Mouse (Mus musculus): Measurements from ENCODE around the gene Mesd. TPM values are rescaled to one million over a fixed set of nuclear protein-coding genes. Genes with fewer than 3 reads are reported as not detected.

Gene Mesd
- polyA plus RNA-seq, 1 experiment from 2014 or later, result 71.8 TPM

DNA sequence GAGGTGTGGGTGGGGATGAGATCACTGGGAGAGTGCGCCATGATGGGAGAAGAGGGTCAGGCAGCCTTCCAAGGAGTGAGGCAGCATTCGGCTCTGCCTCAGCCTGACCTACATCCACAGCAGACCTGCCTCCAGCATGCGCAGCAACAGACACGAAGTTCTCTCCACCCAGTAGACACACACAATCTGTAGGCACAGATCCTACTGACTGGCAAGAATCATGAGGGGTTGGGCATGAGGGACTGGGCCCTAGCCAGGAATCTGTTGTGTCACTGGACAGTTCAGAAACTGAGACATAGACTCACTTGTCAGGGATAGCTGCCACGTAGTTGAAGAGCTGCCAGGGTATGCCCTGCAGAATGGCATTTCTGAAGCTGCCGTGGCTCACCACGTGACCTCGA, 57.4 kb downstream of the Mesd start:
- Histone ChIP-seq H3K9me3 (no peaks in the 10 kb centered on the region), H3K4me1 (replicated peaks) (no peaks in the 10 kb centered on the region), H3K36me3 (no peaks in the 10 kb centered on the region), H3K4me2 (no peak overlapping the region), H3K27me3 (no peaks in the 10 kb centered on the region), H3K9ac (no peak overlapping the region), H3K27ac (replicated peaks) (no peak overlapping the region), H3K4me3 (no peak overlapping the region)
- ATAC-seq (ENCODE audit: low read depth), result no peak
- 90% methylated on average over 8 of the region's 8 CpGs for WGBS

DNA sequence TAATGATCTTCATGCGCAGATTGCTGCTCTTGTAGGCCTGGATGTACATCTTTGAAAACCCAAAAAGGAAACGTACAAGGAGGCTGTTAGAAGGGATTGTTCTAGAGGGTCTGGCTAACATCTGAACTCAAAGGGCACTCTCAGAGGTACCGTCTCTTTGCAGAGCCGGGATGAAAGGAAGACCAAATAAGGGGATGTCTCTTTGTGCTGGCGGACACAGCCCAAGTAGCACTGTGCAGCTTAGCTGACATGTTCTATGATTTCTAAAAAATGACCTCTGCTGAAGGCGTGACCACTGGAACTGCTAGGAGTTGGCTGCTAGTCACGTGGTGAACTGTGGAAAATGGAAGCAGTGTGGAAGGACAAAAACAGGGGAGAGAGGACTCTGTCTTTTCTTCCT, 64.5 kb downstream of the Mesd start:
- Histone ChIP-seq H3K27me3 (no peaks in the 10 kb centered on the region), H3K4me2 (no peak overlapping the region), H3K9me3 (no peaks in the 10 kb centered on the region), H3K4me1 (replicated peaks) (no peaks in the 10 kb centered on the region), H3K27ac (replicated peaks) (no peak overlapping the region), H3K36me3 (no peaks in the 10 kb centered on the region), H3K9ac (no peak overlapping the region), H3K4me3 (no peak overlapping the region)
- 75% methylated on average over 7 of the region's 7 CpGs for WGBS
- no peak for ATAC-seq (ENCODE audit: low read depth)

DNA sequence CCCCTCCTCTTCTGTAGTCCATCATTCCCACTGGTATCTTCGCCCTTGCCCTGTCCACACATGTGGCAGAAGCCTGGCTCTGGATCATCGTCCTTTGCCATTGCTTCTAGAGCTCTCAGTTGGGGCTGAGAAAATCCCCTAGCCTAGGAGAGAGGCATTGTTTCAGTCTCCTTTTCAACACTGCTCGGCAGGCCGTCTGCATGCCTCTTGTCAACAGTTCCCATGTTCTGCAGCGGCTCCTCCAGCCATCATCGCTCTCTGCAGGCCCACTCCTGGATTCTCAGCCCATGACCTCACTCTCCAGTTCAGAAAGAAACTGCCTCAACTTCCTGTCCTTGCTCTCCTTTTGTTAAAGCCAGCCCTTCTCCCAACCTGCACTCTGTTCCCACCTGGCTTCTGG, 65.4 kb downstream of the Mesd start:
- no peaks in the 10 kb centered on the region for H3K36me3 ChIP-seq

More for the DNA sequence above, 65.4 kb downstream of the Mesd start:
- no peaks in the 10 kb centered on the region for H3K4me1 ChIP-seq (replicated peaks)
- ATAC-seq (ENCODE audit: low read depth), result no peak
- WGBS, result 71% methylated on average over 6 of the region's 6 CpGs
- no peak overlapping the region for H3K4me2 ChIP-seq
- H3K27me3 ChIP-seq, result no peaks in the 10 kb centered on the region
- H3K27ac ChIP-seq (replicated peaks), result no peak overlapping the region
- H3K9ac ChIP-seq, result no peak overlapping the region
- no peaks in the 10 kb centered on the region for H3K9me3 ChIP-seq
- no peak overlapping the region for H3K4me3 ChIP-seq

Other genes with a start within 250 kb of the Mesd start
- gene Il16, start 138.7 kb upstream of the Mesd start, polyA plus RNA-seq (2015; fragmentation: Nextera tagmentation; extraction: Ambion mirVana), result 1.4 and 1.6 TPM in 2 replicates
- 0.33 TPM in 1 of 2 replicates, not detected in the other for gene Cfap161, start 89.6 kb upstream of the Mesd start, polyA plus RNA-seq (2015; fragmentation: Nextera tagmentation; extraction: Ambion mirVana)
- 10.1 and 11.2 TPM in 2 replicates for gene Tlnrd1, start 161 bp upstream of the Mesd start, polyA plus RNA-seq (2015; fragmentation: Nextera tagmentation; extraction: Ambion mirVana)
- gene Cemip, start 202.0 kb downstream of the Mesd start, polyA plus RNA-seq (2015; fragmentation: Nextera tagmentation; extraction: Ambion mirVana), result 0.56 and 0.59 TPM in 2 replicates